Mouse (Mus musculus) forebrain, embryonic 16.5 days (tissue): ENCODE results near the gene Slc7a5. TPM values are rescaled to one million over a fixed set of nuclear protein-coding genes. Genes with fewer than 3 reads are reported as not detected.

Source experiments
- ATAC-seq: fragments of 200-750 bp; cut with Nextera tagmentation; 2 replicates; pipeline ENCODE4 v1.8.0; 2017; ENCODE audit warnings: mild to moderate bottlenecking, moderate library complexity
- H3K27ac ChIP-seq: fragments of 300-500 bp; sonication (generic); 2 replicates; pipeline ENCODE4 v1.5.1; 2014; ENCODE audit warnings: low read length, control low read depth
- H3K27me3 ChIP-seq: fragments of 300-500 bp; sonication (generic); replicated peaks from 2 replicates; pipeline ENCODE4 v1.6.1; 2014; ENCODE audit warnings: low read length; ENCODE audit not compliant: control insufficient read depth, insufficient read depth
- H3K36me3 ChIP-seq: fragments of 300-500 bp; sonication (generic); 2 replicates; pipeline ENCODE4 v1.6.1; 2014; ENCODE audit not compliant: control insufficient read depth, insufficient read depth
- H3K4me1 ChIP-seq: fragments of 300-500 bp; sonication (generic); replicated peaks from 2 replicates; pipeline ENCODE4 v1.6.1; 2014; ENCODE audit warnings: low read length; ENCODE audit not compliant: control insufficient read depth, insufficient read depth
- H3K4me2 ChIP-seq: fragments of 300-500 bp; sonication (generic); 2 replicates; pipeline ENCODE4 v1.6.1; 2014; ENCODE audit warnings: mild to moderate bottlenecking, low read length, control low read depth
- H3K4me3 ChIP-seq: fragments of 300-500 bp; sonication (generic); replicated peaks from 2 replicates; pipeline ENCODE4 v1.5.1; 2014; ENCODE audit warnings: mild to moderate bottlenecking, low read length, control low read depth
- H3K9ac ChIP-seq: fragments of 300-500 bp; sonication (generic); replicated peaks from 2 replicates; pipeline ENCODE4 v1.6.1; 2014; ENCODE audit warnings: low read depth, low read length, control low read depth
- H3K9me3 ChIP-seq: fragments of 300-500 bp; sonication (generic); 2 replicates; pipeline ENCODE4 v1.6.1; 2016; ENCODE audit warnings: low read length; ENCODE audit not compliant: control insufficient read depth
- WGBS: fragments of 180-500 bp; shearing (Covaris S2); extraction: QIAGEN DNeasy Blood & Tissue Kit; methylation state at CpG from one replicate; pipeline ENCODE4 v1.1.7; 2014; 5-methylcytosine and 5-hydroxymethylcytosine counted together
- polyA plus RNA-seq: library from polyadenylated mRNA; unstranded; fragments of >200 nt; fragmentation: Nextera tagmentation; extraction: Ambion mirVana; gene quantifications from 2 replicates; pipeline ENCODE4 v1.2.1, GENCODE M21; 2015

The Slc7a5 gene
- polyA plus RNA-seq, 1 experiment from 2014 or later, result 44.1 TPM

- H3K4me1 ChIP-seq, result peaks cover 22% of the 10 kb centered on the region
- H3K9me3 ChIP-seq, result no peaks in the 10 kb centered on the region
- H3K4me3 ChIP-seq, result peak overlapping the region; percentile 10
- 86% methylated on average over 9 of the region's 9 CpGs for WGBS
- no peak for ATAC-seq
- no peak overlapping the region for H3K9ac ChIP-seq
- H3K36me3 ChIP-seq, result no peaks in the 10 kb centered on the region
- no peaks in the 10 kb centered on the region for H3K27me3 ChIP-seq
- peak overlapping the region; percentile 96; the same call in 1 of the 2 replicates for H3K4me2 ChIP-seq
- no peak overlapping the region for H3K27ac ChIP-seq
These were observed 2.5 kb downstream of the Slc7a5 start for GRCm38 (mm10) chr8:121904999-121905398.

GRCm38 (mm10) chr8:121903977-121904376 is 3.5 kb downstream of the Slc7a5 start:
- ATAC-seq, result no peak
- no peak overlapping the region for H3K27ac ChIP-seq
- H3K9ac ChIP-seq, result no peak overlapping the region
- WGBS, result 62% methylated on average over 6 of the region's 6 CpGs
- no peaks in the 10 kb centered on the region for H3K9me3 ChIP-seq
- H3K4me3 ChIP-seq, result peak overlapping the region; percentile 12; the same call in 1 of the 2 replicates
- H3K4me2 ChIP-seq, result no peak overlapping the region
- H3K36me3 ChIP-seq, result no peaks in the 10 kb centered on the region
- H3K27me3 ChIP-seq, result no peaks in the 10 kb centered on the region
- peaks cover 25% of the 10 kb centered on the region for H3K4me1 ChIP-seq

DNA sequence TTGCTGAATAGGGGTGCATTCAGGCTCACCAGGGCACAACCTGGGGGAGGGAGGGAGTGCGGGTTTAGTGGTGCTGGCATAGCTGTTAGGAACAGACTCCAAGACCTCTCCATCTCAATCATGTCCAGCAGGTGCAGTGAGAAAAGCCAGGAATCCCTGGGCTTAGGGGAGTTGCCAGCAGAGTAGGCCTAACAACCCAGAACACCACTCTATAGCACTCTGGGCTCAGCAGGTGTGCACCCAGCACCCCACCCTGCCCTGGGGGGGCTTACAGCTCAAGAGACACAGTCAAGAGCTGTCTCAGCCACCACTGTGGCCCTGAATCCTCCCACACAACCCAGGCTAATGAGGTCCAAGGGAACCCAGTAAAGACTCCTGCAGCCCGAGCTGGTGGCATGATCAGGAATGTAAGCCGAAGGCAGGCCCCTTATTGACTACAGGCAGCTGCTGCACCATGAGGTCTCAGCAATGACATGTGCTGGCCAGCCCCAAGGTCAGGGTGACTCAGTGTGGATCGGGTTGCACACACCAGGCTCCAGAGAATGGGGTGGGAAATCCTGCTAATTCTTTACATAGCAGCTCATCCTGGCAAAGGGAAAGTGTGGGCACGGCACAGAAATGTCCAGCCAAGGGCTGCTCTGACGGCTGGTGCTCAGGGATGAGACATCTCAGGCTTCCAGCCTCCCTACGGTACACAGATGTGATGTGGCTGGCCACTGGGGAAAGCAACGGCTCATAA is 5.8 kb downstream of the Slc7a5 start:
- Histone ChIP-seq H3K36me3 (no peaks in the 10 kb centered on the region), H3K9me3 (no peaks in the 10 kb centered on the region), H3K27me3 (no peaks in the 10 kb centered on the region), H3K4me1 (peaks cover 42% of the 10 kb centered on the region), H3K4me3 (no peak overlapping the region), H3K4me2 (no peak overlapping the region), H3K9ac (no peak overlapping the region), H3K27ac (no peak overlapping the region)
- ATAC-seq, result no peak
- WGBS, result 70% methylated on average over 8 of the region's 8 CpGs

GRCm38 (mm10) chr8:121899180-121900044 is 8.1 kb downstream of the Slc7a5 start:
- H3K27me3 ChIP-seq, result no peaks in the 10 kb centered on the region
- WGBS, result 64% methylated on average over 18 of the region's 18 CpGs
- H3K4me3 ChIP-seq, result no peak overlapping the region
- H3K27ac ChIP-seq, result peak overlapping the region; percentile 91; the same call in 1 of the 2 replicates
- no peak for ATAC-seq
- 0 out of 2 replicates have a peak overlapping the region, but pooled peaks have one; percentile 1 for H3K9ac ChIP-seq
- H3K9me3 ChIP-seq, result no peaks in the 10 kb centered on the region
- H3K36me3 ChIP-seq, result no peaks in the 10 kb centered on the region
- peaks cover 29% of the 10 kb centered on the region for H3K4me1 ChIP-seq
- H3K4me2 ChIP-seq, result 0 out of 2 replicates have a peak overlapping the region, but pooled peaks have one; percentile 25

DNA sequence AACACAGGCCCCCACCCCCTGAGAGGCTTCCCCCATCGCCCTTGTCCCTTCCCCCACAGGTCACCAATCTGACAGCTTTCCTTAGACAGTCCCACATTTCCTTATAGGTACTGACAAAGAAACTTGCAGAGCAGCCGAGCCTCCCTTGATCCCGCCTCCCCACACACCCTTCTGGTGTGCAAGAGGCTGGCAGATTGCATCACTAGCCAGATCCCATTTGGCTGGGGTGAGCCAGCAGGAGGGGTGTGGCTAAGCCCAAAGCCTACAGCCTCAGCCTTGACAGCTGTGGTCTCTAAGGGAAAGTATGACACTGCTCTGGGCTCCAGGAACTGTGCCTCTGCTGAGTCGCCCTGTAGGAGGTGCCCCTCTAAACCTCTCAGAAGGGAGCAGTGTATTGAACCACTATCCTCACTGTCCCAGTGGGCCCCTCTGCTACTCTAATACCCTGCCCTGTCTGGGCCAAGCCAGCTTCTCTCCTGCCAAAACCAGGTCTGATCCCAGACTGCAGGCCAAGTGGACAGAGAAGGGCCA is 9.0 kb downstream of the Slc7a5 start:
- H3K4me2 ChIP-seq, result peak overlapping the region; percentile 25
- no peaks in the 10 kb centered on the region for H3K27me3 ChIP-seq
- H3K36me3 ChIP-seq, result no peaks in the 10 kb centered on the region
- H3K4me1 ChIP-seq, result peaks cover 29% of the 10 kb centered on the region
- no peak overlapping the region for H3K4me3 ChIP-seq
- H3K27ac ChIP-seq, result peak overlapping the region; percentile 91
- ATAC-seq, result peak; percentile 95
- H3K9me3 ChIP-seq, result no peaks in the 10 kb centered on the region
- peak overlapping the region; percentile 45 for H3K9ac ChIP-seq
- 8% methylated on average over 4 of the region's 4 CpGs for WGBS

DNA sequence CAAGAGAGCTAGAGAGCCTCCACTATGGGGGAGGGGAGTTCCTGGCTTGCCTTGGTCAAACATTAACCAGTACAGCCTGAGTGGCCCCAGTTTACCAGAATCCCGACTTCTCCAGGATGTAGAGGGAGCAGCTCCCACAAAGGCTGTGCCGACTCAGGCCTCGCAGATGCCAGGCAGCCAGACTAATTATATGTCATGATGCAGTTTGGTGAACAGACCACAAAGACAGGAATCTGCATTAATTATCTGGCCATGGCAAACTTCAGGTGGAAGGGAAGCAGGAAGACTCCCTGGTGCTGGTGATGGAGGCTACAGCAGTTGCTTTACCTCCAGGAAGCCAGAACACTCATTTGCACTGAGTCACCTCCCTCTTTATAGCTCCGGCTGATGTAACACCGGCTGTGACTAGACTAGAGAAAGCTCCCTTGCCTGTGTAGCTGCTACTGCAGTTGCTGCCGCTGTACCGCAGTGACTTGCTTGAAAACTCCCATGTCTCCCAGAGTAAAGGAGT is 9.6 kb downstream of the Slc7a5 start:
- ATAC-seq, result peak; percentile 65
- Histone ChIP-seq H3K9ac (peak overlapping the region; percentile 45), H3K4me3 (no peak overlapping the region), H3K9me3 (no peaks in the 10 kb centered on the region), H3K36me3 (no peaks in the 10 kb centered on the region), H3K4me1 (peaks cover 29% of the 10 kb centered on the region), H3K4me2 (peak overlapping the region; percentile 25), H3K27ac (peak overlapping the region; percentile 91), H3K27me3 (no peaks in the 10 kb centered on the region)
- WGBS, result 4% methylated on average over 7 of the region's 7 CpGs

GRCm38 (mm10) chr8:121897205-121897604 is 10.3 kb downstream of the Slc7a5 start:
- peaks cover 29% of the 10 kb centered on the region for H3K4me1 ChIP-seq
- H3K9ac ChIP-seq, result peak overlapping the region; percentile 45; the same call in 1 of the 2 replicates
- no peaks in the 10 kb centered on the region for H3K9me3 ChIP-seq
- 82% methylated on average over 9 of the region's 9 CpGs for WGBS
- H3K4me3 ChIP-seq, result no peak overlapping the region
- H3K36me3 ChIP-seq, result no peaks in the 10 kb centered on the region
- peak overlapping the region; percentile 91 for H3K27ac ChIP-seq
- H3K4me2 ChIP-seq, result no peak overlapping the region
- H3K27me3 ChIP-seq, result no peaks in the 10 kb centered on the region
- no peak for ATAC-seq

DNA sequence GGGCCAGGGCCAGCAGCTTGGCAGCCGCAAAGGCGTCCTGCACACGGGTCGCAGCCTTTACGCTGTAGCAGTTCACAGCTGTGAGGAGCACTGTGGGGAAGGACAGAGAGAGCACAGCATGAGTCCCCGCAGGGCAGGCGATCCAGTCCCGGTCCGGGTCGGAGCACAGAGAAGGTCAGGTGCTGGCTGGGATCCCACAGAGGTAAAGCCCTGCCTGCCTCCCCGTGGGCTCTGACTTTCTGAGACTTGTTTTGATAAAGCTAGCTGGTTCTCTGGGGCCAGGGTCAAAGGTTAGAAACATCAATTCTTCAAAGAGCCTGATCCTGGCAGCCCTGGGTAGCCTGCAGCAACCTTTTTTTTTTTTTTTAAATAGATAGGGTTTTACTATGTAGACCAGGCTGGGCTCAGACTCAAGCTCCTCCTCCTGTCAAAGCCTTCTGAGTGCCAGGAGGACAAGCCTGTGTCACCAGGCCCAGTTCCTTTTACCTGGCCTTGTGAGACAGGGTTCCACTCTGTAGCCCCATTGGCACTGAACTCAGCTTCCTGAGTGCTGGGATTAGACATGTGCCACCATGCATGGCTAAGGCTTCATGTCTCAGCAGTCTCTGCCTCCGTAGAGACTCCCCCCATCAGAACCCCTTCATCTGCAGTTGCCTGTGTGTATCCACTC is 10.9 kb downstream of the Slc7a5 start:
- peak overlapping the region; percentile 91; the same call in 1 of the 2 replicates for H3K27ac ChIP-seq
- no peaks in the 10 kb centered on the region for H3K27me3 ChIP-seq
- H3K36me3 ChIP-seq, result no peaks in the 10 kb centered on the region
- 40% methylated on average over 12 of the region's 12 CpGs for WGBS
- no peak for ATAC-seq
- no peak overlapping the region for H3K9ac ChIP-seq
- no peaks in the 10 kb centered on the region for H3K9me3 ChIP-seq
- no peak overlapping the region for H3K4me3 ChIP-seq
- H3K4me2 ChIP-seq, result no peak overlapping the region
- peaks cover 29% of the 10 kb centered on the region for H3K4me1 ChIP-seq
